Mouse (Mus musculus): ENCODE data around the gene Npy1r.

GRCm38 (mm10) chr8:66698011-66698410 is 1.0 kb downstream of the Npy1r start:
- TF ChIP-seq CTCF (IDR thresholded peaks at IDR 0.05) (no peak), EP300 (IDR thresholded peaks at IDR 0.05; ENCODE audit: insufficient read depth, low read depth, low read length) (no peak)
